Mouse (Mus musculus): ENCODE measurements around the gene Rbm8a. TPM values are rescaled to one million over a fixed set of nuclear protein-coding genes. Genes with fewer than 3 reads are reported as not detected.

Rbm8a gene
- polyA plus RNA-seq, 1 experiment from 2014 or later: 157 TPM

GRCm38 (mm10) chr3:96675690-96676089 is 46.0 kb downstream of the Rbm8a start:
- H3K27me3 ChIP-seq: peaks cover 31% of the 10 kb centered on the region
- H3K4me3 ChIP-seq: no peak overlapping the region
- H3K9ac ChIP-seq: no peak overlapping the region; the same call in 1 of the 2 replicates
- peaks cover 14% of the 10 kb centered on the region for H3K4me1 ChIP-seq
- 37% methylated on average over 3 of the region's 3 CpGs for WGBS
- no peaks in the 10 kb centered on the region for H3K36me3 ChIP-seq
- H3K27ac ChIP-seq: no peak overlapping the region; the same call in 1 of the 2 replicates
- no peak overlapping the region for H3K4me2 ChIP-seq (replicated peaks)
- no peak for ATAC-seq (ENCODE audit: low FRiP score, low read depth)
- H3K9me3 ChIP-seq: no peaks in the 10 kb centered on the region

GRCm38 (mm10) chr3:96678456-96678855 is 48.7 kb downstream of the Rbm8a start:
- no peak overlapping the region for H3K9ac ChIP-seq
- peaks cover 32% of the 10 kb centered on the region for H3K27me3 ChIP-seq
- H3K4me3 ChIP-seq: no peak overlapping the region
- no peaks in the 10 kb centered on the region for H3K9me3 ChIP-seq
- H3K27ac ChIP-seq: no peak overlapping the region
- H3K4me1 ChIP-seq: peaks cover 14% of the 10 kb centered on the region
- WGBS: 66% methylated on average over 7 of the region's 7 CpGs
- H3K36me3 ChIP-seq: no peaks in the 10 kb centered on the region
- no peak for ATAC-seq (ENCODE audit: low FRiP score, low read depth)
- H3K4me2 ChIP-seq (replicated peaks): no peak overlapping the region

GRCm38 (mm10) chr3:96679159-96679674 is 49.5 kb downstream of the Rbm8a start:
- ATAC-seq (ENCODE audit: low FRiP score, low read depth): no peak
- no peak overlapping the region for H3K27ac ChIP-seq
- 27% methylated on average over 5 of the region's 5 CpGs for WGBS
- peaks cover 11% of the 10 kb centered on the region for H3K4me1 ChIP-seq
- H3K9me3 ChIP-seq: no peaks in the 10 kb centered on the region
- no peak overlapping the region for H3K4me3 ChIP-seq
- H3K36me3 ChIP-seq: no peaks in the 10 kb centered on the region
- peaks cover 39% of the 10 kb centered on the region for H3K27me3 ChIP-seq
- H3K9ac ChIP-seq: no peak overlapping the region
- no peak overlapping the region for H3K4me2 ChIP-seq (replicated peaks)

GRCm38 (mm10) chr3:96680269-96680956 is 50.7 kb downstream of the Rbm8a start:
- no peak overlapping the region for H3K27ac ChIP-seq
- no peaks in the 10 kb centered on the region for H3K36me3 ChIP-seq
- peaks cover 14% of the 10 kb centered on the region for H3K4me1 ChIP-seq
- H3K27me3 ChIP-seq: peaks cover 48% of the 10 kb centered on the region
- no peak overlapping the region for H3K9ac ChIP-seq
- WGBS: 16% methylated on average over 12 of the region's 12 CpGs
- no peak overlapping the region for H3K4me2 ChIP-seq (replicated peaks)
- ATAC-seq (ENCODE audit: low FRiP score, low read depth): no peak
- no peaks in the 10 kb centered on the region for H3K9me3 ChIP-seq
- H3K4me3 ChIP-seq: no peak overlapping the region

Other genes with a start within 250 kb of the Rbm8a start
- not detected in 2 replicates for gene BC107364, start 177.6 kb upstream of the Rbm8a start, polyA plus RNA-seq (2015; fragmentation: Nextera tagmentation; extraction: Ambion mirVana)
- 10.3 and 10.6 TPM in 2 replicates for gene Hfe2, start 104.8 kb upstream of the Rbm8a start, polyA plus RNA-seq (2015; fragmentation: Nextera tagmentation; extraction: Ambion mirVana)
- gene Txnip, start 72.0 kb upstream of the Rbm8a start, polyA plus RNA-seq (2015; fragmentation: Nextera tagmentation; extraction: Ambion mirVana): 103 and 105 TPM in 2 replicates
- gene Gm16253, start 52.9 kb upstream of the Rbm8a start, polyA plus RNA-seq (2015; fragmentation: Nextera tagmentation; extraction: Ambion mirVana): 1.3 and 1.5 TPM in 2 replicates
- gene Polr3gl, start 35.8 kb upstream of the Rbm8a start, polyA plus RNA-seq (2015; fragmentation: Nextera tagmentation; extraction: Ambion mirVana): 48.8 and 55.6 TPM in 2 replicates
- gene Ankrd34a, start 33.3 kb upstream of the Rbm8a start, polyA plus RNA-seq (2015; fragmentation: Nextera tagmentation; extraction: Ambion mirVana): 3.0 and 3.1 TPM in 2 replicates
- 8.4 and 8.7 TPM in 2 replicates for gene Lix1l, start 28.8 kb upstream of the Rbm8a start, polyA plus RNA-seq (2015; fragmentation: Nextera tagmentation; extraction: Ambion mirVana)
- 61.8 and 63.3 TPM in 2 replicates for gene Pex11b, start 5.4 kb downstream of the Rbm8a start, polyA plus RNA-seq (2015; fragmentation: Nextera tagmentation; extraction: Ambion mirVana)
- gene Gm42957, start 5.5 kb downstream of the Rbm8a start, polyA plus RNA-seq (2015; fragmentation: Nextera tagmentation; extraction: Ambion mirVana): 0.23 TPM in 2 replicates
- 2.1 and 3.1 TPM in 2 replicates for gene Itga10, start 15.7 kb downstream of the Rbm8a start, polyA plus RNA-seq (2015; fragmentation: Nextera tagmentation; extraction: Ambion mirVana)
- 0.87 and 1.2 TPM in 2 replicates for gene Ankrd35, start 40.2 kb downstream of the Rbm8a start, polyA plus RNA-seq (2015; fragmentation: Nextera tagmentation; extraction: Ambion mirVana)
- gene Pias3, start 66.5 kb downstream of the Rbm8a start, polyA plus RNA-seq (2015; fragmentation: Nextera tagmentation; extraction: Ambion mirVana): 77.7 and 83.3 TPM in 2 replicates
- 13.8 TPM in 2 replicates for gene Nudt17, start 78.6 kb downstream of the Rbm8a start, polyA plus RNA-seq (2015; fragmentation: Nextera tagmentation; extraction: Ambion mirVana)
- gene Polr3c, start 97.7 kb downstream of the Rbm8a start, polyA plus RNA-seq (2015; fragmentation: Nextera tagmentation; extraction: Ambion mirVana): 33.5 and 36.4 TPM in 2 replicates
- gene Rnf115, start 97.7 kb downstream of the Rbm8a start, polyA plus RNA-seq (2015; fragmentation: Nextera tagmentation; extraction: Ambion mirVana): 53.0 and 53.1 TPM in 2 replicates
- not detected in 2 replicates for gene Pdzk1, start 199.4 kb downstream of the Rbm8a start, polyA plus RNA-seq (2015; fragmentation: Nextera tagmentation; extraction: Ambion mirVana)
- 0.15 and 0.27 TPM in 2 replicates for gene Cd160, start 199.4 kb downstream of the Rbm8a start, polyA plus RNA-seq (2015; fragmentation: Nextera tagmentation; extraction: Ambion mirVana)